ENCODE assay signal across 8 mouse cellular contexts in genomic region chr3:65957271-65958101, GRCm38 (mm10). TPM values are rescaled to one million over a fixed set of nuclear protein-coding genes. Genes with fewer than 3 reads are reported as not detected.
DNase-seq lines count a peak whose midpoint lies in the region; ATAC-seq lines count a peak whose summit lies in the region.

No protein-coding gene starts in this region.

- H3K27ac ChIP-seq in hindbrain, embryonic 11.5 days (ENCODE audit: low read depth, low read length): peak overlapping the region; percentile 98

- peak overlapping the region; percentile 96 for H3K4me3 ChIP-seq in hindbrain, embryonic 11.5 days (ENCODE audit: low read depth, low read length)

- no peaks in the 10 kb centered on the region for H3K27me3 ChIP-seq in hindbrain, embryonic 11.5 days (ENCODE audit: control insufficient read depth, insufficient read depth, low read length)

- H3K9me3 ChIP-seq in hindbrain, embryonic 11.5 days (ENCODE audit: control insufficient read depth, low read length): no peaks in the 10 kb centered on the region

- peak overlapping the region; percentile 60 for H3K4me2 ChIP-seq in hindbrain, embryonic 11.5 days (replicated peaks; ENCODE audit: low read depth, low read length)

- WGBS in hindbrain, embryonic 11.5 days: under 1% methylated on average over 74 of the region's 94 CpGs

- H3K4me1 ChIP-seq in hindbrain, embryonic 11.5 days (replicated peaks; ENCODE audit: control insufficient read depth, insufficient read depth, low read length): peaks cover 8% of the 10 kb centered on the region

- peak; percentile 80 for ATAC-seq in hindbrain, embryonic 11.5 days (ENCODE audit: low FRiP score)

- peaks cover 4% of the 10 kb centered on the region; the same call in 1 of the 2 replicates for H3K36me3 ChIP-seq in hindbrain, embryonic 11.5 days (ENCODE audit: control insufficient read depth, insufficient read depth, low read length)

- peak; percentile 79 for DNase-seq in NIH3T3 (ENCODE audit: low read depth)
- peak; percentile 66 for DNase-seq in cerebellum, adult 9-10 months
- peak; percentile 31 to 57 for DNase-seq in frontal cortex, postnatal 10 days (ENCODE audit: low spot score in 2 of 2)
- DNase-seq in hindbrain, embryonic 11.5 days (ENCODE audit: low spot score): peak; percentile 78
- DNase-seq in layer of hippocampus, postnatal 14 days (ENCODE audit: low spot score in 2 of 2): peak; percentile 50 to 55
- peak; percentile 75 for DNase-seq in lung, postnatal 36 days
- peak; percentile 51 for DNase-seq in retina, postnatal 7 days (ENCODE audit: low read depth, low spot score)
- DNase-seq in urinary bladder, adult 2 months (ENCODE audit: low spot score): peak; percentile 61

- peak overlapping the region; percentile 99 for H3K9ac ChIP-seq in hindbrain, embryonic 11.5 days (ENCODE audit: low read depth, low read length)

RNA-seq across cellular contexts. Expression of gene Ccnl1, which starts 0.6 kb away (rescaled TPM):
- 121 and 124 TPM in 2 replicates for polyA plus RNA-seq in hindbrain, embryonic 11.5 days (2014; fragmentation: Nextera tagmentation; extraction: Ambion mirVana)
- total RNA-seq in layer of hippocampus, postnatal 14 days (2021): 10 to 100 TPM; 52.3 to 59.4 TPM
- polyA plus RNA-seq in urinary bladder, adult 2 months (2012; rRNA removed): 86.0 and 114 TPM in 2 replicates

Comparison
In these comparisons a context has a peak if more than half of its experiments do, and no peak if none do; other contexts are left out.
1. Peak in every context shown above with its lines: DNase-seq, ATAC-seq, H3K4me3 ChIP-seq and H3K27ac ChIP-seq.